Mouse (Mus musculus) layer of hippocampus, postnatal 25 days (tissue): ENCODE results near the gene Kif1a. TPM values are rescaled to one million over a fixed set of nuclear protein-coding genes. Genes with fewer than 3 reads are reported as not detected.
A peak's percentile ranks its signal among the peaks of the same experiment; 100 is the strongest.

Source experiments
- DNase-seq, 2 experiments: peaks; one replicate each; pipeline ENCODE4 v3.0.0; 2022; ENCODE audit warnings: mixed read lengths in 2 of 2, low spot score in 1 of 2; ENCODE audit errors: extremely low spot score in 1 of 2
- total RNA-seq, 2 experiments: library from RNA; stranded (reverse); gene quantifications; 2 replicates each; pipeline ENCODE4 v1.2.3; 2021

Gene Kif1a
- total RNA-seq = 100 to 1,000 TPM; 592 to 639 TPM

DNA sequence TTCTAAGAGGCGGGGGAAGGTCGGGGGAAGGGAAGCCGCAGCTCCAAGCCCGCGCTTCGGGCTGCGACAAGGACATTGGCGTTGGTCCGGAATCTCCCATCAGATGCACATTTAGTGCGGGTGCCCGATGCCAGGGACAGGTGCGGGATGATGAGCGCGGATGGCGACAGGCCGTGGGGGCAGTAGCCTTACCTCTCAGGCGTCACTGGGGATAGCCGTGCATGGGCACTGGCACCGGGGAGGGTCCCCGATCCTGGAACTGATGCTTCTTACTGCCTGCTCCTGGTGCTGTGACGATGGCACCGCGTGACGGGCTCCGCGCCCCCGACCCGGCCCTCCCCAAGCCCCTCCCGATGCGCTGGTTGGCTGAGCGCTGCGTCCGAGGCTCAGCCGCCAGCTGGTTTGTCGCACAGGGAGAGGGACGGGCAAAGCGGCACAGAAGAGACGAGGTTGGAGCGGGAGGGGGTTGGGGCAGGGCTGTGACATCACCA lies at the start of gene Kif1a:
Kif1a (minus strand) TSS at position 381 of the 491 bp plus-strand sequence.
- peak; percentile 81 to 86 for DNase-seq

DNA sequence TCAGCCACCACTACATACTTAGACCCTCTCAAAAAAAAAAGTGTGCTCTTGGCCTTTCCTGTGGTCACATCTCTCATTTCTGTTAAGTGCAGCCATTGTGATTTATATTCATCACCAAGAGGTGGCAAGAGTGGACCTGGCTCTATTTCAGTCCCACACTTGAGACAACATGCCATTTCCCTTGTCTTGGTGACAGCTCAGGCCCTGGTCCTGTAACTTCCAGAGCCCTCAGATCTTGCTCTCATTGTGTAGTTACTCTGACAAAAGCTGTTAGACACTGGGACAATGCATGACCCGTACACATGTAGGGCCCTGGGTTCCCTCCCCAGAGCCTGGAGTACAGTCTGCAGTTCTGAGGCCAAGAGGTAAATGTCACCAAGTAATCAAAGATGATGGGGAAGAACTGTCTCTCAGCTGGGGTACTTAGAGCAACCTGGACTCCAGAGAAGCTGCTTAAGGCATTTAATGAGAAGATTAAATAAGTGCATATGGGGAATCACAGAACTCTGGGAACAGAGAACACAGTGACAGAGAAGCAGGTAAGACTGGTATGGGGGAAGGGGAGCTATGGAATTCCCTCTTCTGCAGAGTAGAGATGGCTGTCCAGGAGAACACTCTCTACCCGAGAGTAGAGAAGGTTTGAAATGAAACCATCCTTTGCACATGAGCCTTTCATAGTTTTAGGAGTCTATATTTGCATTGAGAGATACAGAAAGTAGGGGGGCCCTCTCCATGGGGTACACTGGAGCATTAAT lies 49.3 kb upstream of the Kif1a start:
- no peak for DNase-seq

DNA sequence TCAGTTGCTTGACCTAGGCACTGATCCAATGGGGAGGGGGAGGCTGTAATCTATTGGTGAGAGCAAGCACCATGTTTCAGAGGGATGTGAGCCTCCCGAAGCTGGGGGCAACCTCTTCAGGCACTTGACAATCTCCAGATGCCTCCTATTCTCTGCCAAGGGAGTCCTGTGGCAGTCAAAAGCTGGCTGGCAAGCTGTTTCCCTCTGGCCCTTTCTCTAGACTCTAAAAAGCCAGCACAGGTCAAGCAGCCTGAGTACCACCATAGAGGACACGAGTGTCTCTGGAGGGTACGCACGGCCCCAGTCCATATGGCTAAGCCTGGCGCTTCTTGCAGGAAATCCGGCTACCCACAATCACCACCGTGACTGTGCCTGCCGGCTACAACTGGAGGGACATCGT lies 42.4 kb upstream of the Kif1a start:
- no peak for DNase-seq

DNA sequence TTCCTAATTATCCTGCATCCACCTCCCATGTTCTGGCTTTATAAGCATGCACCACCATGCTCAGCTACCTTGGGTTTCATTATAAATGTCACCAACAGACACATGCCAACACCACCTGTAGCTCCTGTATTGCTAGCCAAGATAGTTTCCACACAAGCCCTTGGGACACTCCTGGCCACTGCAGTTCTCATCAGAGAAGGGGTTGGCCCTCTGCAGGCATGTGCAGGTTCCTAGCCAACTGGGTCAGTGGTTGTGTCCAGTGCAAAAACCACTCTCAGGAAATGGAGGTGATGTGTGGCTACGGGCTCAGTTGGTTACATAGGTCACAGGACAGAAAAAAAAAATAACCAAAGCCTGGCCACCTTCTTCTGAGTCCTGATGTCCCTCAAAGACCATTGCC lies 41.1 kb upstream of the Kif1a start:
- no peak for DNase-seq

DNA sequence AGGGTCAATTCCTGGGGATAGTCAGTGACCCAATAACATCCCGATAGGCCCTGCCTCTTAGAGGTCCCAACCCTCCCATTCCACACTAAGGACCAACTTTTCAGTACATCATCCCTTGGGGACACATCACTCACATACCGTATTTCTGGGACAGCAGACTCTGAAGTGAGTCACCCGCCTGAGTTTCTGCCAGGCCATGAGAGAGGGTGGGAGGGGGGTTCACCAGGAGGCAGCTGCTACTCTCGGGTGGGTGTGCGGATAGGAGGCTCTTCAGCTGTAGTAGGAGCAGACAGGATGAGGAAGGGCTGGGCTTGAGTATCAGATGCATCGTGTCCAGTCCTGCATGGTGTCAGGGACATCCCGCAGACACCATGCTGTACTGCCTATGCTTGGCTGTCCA lies 38.0 kb upstream of the Kif1a start:
- DNase-seq = no peak

DNA sequence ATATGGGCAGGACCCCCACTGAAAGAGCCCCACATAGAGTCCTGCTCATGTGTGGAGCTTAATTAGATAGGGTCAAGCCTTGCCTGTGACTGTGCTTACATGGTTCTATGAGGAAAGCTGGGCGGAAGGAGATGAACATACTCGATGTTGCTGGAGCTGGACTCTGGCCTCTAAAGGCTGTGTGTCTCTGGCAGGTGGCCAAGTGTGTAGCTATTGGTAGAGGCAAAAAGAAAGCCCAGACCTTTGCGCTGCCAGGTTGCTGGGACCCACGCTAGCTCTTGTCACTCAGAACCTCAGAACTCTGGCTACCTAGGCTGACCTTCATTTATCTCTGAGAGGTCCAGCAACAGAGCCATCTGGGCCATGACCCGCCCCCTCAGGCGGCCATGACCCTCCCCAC lies 36.8 kb upstream of the Kif1a start:
- DNase-seq = no peak

DNA sequence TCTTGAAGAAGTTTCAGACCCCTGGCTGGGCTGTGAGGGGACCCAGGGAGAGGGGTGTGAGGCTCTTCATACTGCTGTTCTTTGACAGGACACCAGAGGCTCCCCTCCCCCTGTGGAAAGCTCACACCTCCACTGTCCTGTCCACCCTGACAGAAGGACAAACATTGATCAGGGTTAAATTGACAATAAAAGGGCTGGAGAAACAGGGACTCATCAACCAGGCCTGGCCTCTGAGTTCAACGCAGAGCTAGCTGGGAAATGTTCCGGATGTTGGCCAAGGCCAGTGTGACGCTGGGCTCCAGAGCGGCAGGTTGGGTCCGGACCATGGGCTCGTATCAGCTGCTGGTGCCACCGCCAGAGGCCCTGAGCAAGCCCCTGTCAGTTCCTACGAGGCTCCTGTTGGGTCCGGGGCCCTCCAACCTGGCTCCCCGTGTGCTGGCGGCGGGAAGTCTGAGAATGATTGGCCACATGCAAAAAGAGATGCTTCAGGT lies 33.3 kb upstream of the Kif1a start, which contains the start of gene Agxt:
Agxt (plus strand) TSS at position 205 of the 491 bp plus-strand sequence.
- DNase-seq = no peak

DNA sequence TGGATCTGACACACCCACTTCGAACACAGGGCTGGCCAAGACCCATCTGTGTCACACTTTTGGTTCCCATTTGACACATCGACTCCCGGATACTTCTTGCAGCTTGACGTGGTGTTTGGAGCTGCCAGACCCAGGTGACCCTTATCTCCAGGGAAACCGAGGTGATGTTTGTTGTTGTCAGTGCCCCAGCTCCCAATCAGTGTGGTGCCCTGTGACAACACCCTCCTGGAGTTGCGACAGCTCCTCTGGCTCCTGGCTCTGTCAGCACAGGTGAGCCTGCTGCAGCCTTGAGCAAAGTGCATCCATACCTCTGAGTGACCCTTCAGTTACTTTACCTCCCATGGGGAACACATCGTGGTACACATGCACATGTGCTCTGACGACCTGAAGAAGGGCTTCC lies 30.9 kb upstream of the Kif1a start:
- no peak for DNase-seq

DNA sequence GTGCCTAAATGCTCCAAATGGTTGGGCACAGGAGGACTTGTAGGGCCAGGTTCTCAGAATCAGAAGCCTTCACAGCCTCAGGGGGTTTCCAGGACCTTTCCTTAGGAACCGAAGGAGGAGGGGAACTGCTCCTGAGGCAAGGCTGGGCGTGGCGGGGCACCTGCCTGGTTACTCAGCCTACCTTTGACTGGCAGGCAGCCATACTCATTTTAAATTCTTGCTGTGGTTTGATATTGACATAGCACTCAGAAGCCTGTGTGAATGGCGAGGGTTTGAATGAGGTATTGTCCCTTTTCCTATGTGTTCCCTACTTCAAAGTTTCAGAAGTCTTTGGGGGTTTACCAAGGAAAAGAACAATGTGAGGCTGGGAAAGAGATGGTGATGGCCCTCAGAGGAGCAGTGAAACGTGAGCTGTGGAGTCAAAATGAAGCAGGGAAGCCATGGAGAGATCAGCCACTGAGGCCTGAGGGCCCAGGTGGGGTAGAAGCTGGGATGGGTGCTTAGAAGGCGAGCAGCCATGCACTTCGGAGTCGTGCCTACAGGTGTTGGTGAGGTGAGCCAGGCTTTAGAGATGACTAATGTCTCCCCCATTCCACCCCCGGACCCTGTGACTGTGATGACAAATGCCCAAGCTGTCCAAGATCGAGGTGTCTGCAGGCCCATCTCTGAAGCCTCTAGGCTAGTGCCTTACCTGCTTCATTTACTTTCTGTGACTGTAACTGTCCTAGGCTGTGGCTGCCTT lies 28.7 kb upstream of the Kif1a start:
- no peak for DNase-seq

DNA sequence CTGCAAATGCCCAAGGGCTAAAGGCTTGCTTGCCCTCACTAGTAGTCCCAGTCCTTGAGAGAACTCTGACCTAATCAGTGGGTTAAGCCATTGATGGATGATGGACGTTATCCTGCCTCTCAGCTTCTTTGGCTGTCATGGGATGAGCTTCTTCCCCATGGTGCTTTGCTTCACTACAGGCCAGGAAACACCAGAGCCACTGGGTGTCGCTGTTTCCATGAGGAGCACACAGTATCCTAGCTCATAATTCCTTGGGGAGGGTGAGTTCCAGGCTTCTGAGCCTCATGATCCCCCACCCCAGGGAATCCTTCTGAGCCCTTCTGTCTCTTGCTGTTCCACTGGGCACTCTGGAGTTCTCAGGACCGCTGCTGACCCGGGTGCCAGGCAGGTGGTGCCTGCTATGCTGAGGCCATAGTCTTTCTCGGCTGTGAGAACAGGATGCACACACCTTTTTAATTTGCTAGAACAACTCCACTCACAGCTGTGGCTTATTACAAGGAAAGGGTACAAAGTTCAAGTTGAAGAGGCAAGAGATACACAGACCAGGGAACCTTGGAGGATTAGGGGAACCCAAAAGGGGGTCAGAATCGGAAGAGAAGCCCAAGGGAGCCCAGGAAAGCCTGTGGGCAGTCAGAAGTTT lies 27.1 kb upstream of the Kif1a start:
- peak; percentile 71 to 89 for DNase-seq

DNA sequence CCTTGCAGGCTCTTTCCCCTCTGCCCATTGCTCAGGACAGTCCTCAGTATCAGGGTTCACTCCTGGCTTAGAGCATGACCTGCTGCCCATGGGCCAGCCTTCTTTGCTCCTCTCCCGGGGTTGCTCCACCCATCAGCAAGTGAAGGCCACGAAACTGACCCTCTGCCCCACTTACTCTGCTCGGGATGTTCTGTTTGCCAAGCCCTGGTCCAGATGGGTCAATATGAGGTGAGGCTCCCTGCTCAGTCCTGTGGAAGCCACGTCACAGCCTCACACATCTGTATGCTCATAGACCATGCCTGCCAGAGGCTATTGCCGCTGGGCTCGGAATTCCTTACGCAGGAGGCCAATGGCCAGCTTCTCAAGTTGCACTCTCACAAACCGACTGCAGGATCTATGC lies 26.5 kb upstream of the Kif1a start:
- DNase-seq = no peak

DNA sequence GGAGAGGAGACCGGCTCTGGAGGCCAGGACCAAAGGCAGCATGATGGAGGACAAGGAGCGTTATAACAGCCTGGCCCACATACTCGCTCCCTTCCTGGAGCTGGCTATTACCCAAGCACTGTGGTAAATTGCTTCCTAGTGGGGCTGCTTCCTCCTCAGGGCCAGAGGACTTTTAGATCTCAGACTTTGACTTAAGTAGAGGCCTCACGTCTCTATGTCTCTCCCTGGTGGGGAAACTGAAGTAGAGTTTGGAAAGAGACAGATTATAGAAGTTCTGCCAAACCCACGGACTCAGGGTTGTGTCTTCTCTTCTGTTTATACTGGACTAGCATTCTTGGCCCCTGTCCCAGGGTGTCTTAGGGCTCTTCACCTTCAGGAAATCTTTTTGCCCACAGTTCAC lies 23.5 kb upstream of the Kif1a start:
- DNase-seq = no peak

DNA sequence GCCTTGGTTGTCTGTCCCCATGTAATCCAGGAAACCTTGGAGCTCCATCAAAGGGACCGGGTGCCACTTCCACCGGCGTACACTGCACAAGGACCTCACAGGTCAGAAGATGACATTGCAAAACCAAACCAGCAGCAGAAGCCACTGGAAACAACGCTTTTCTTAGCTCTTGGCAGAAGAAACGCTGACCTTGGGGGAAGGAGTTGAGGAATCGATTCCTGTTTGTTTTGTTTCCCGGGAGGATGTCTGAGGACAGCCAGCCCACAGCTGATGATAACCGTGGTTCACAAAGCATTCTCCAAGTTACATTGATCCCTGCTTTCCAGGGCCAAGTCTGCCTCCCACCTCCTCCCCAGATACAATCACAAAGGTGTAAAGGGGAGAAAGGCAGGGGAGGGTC lies 22.3 kb upstream of the Kif1a start:
- no peak for DNase-seq

DNA sequence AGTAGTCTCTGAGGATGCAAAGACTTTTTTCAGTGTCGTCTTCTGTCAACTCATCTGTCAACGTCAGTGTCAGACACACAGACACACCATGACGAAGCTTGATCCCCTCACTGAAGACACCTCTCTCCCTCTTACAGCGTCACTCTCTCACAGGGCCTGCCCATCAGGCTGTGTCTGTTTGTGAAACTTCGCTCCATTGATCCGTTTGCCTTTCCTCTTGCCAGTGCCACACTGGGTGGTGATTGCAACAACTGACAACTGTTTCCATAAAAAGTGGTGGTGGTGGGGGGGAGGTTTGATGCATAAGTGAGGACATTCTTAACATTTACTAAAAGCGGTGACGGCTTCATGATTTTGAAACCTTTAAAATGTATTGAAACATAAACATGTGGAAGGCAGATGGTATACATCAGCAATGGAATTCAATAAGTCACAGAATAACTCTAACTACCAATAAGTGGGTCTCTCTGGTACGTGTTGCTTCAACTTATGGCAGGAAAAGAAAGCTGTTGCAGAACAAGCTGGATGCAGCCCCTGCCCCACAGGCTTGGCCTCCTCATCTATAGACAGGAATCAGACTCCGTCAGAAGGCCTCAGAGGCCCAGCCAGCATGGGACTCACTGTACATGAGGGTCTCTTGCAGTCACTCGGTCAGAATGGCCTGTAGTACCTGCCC lies 21.6 kb upstream of the Kif1a start:
- DNase-seq = no peak

DNA sequence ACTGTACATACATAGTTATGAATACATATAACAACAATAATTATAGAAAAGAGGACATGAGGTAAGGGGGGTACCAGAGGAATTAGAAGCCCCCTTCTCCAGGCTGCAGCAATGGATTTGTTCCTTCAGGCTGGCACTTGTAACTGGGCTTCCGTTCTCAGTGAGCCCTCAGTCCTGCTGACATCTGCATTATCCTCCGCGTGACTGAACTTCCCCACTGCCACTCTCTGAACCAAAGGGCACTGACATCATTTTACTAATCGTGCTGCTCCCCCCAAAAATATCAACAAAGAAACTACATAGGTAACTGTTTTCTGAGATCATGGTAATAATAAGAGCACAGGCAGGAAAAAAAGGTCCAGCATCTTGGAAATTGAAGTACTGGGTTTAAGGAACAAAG lies 17.1 kb upstream of the Kif1a start:
- DNase-seq = no peak

DNA sequence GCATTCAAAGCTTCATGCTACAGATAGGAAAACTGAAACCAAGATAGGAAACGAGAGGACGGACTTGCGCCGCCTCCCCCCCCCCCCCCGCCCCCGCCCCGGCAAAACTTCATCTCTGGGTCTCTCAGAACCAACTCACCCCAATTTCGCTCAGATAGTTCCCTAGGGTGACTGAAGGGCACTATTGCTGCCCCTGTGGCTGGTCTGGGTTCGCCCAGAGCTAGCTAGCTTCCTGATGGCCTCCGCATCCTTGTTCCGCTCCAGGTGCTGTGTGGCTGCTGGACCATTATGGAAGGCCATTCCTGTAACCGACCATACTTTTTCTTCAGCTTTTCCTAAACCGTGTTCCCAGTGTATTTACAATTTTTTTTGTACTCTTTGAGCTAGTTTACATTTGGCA lies 13.7 kb upstream of the Kif1a start:
- no peak for DNase-seq

DNA sequence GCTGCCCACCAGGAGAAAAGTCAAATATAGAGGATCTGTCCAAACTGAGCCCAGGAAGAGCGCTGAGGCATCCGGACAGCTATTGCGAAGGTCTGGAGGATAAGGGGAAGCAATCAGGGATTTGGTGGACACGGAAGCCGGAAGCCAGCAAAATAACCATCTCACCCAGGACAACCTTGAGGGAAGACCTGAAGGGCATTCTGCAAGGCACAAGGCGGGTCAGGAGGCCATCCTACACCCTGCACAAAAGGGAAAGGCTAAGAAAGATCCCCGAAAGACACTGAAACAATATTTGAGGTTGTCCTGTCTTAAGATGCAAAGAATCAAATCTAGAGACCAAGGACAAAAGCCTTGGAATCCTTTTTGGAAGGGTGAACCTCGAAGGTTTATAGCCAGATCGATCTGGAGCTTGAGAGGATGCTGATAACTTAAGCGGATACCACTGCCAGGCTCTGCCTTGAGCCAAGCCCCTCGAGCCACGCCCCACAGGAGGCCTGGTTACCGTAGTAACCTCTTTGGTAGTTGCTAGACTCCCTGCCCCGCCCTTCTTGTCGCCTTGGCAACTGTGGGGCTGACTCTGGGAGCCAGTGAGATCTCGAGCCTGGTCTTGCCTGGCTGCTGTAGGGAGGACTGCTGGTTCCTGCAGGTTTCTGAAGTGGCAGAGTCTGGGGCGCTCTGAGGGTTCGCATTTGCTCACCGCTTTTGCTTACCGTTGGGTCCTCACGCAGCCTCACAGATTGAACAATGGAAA lies 13.1 kb upstream of the Kif1a start:
- DNase-seq = peak; percentile 42 to 59

DNA sequence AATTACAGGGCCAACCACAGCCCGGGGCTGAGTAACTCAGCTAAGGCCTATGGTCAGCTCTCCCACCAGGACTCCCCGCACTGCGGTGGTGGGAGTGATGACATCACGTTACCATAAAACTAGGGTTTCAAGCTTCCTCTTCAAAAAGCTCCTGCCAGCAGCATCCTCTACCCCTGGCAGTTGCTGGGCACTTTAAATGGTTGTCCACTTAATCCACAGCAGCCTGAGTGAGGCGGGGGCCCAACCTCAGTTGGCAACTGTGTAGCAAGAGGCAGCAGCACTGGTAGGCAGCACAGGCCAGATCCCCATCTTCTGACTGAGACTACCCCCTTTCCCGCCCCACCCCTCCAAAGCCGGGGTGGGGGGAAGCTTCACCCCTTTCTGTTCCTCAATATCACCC lies 949 bp upstream of the Kif1a start:
- DNase-seq = no peak

DNA sequence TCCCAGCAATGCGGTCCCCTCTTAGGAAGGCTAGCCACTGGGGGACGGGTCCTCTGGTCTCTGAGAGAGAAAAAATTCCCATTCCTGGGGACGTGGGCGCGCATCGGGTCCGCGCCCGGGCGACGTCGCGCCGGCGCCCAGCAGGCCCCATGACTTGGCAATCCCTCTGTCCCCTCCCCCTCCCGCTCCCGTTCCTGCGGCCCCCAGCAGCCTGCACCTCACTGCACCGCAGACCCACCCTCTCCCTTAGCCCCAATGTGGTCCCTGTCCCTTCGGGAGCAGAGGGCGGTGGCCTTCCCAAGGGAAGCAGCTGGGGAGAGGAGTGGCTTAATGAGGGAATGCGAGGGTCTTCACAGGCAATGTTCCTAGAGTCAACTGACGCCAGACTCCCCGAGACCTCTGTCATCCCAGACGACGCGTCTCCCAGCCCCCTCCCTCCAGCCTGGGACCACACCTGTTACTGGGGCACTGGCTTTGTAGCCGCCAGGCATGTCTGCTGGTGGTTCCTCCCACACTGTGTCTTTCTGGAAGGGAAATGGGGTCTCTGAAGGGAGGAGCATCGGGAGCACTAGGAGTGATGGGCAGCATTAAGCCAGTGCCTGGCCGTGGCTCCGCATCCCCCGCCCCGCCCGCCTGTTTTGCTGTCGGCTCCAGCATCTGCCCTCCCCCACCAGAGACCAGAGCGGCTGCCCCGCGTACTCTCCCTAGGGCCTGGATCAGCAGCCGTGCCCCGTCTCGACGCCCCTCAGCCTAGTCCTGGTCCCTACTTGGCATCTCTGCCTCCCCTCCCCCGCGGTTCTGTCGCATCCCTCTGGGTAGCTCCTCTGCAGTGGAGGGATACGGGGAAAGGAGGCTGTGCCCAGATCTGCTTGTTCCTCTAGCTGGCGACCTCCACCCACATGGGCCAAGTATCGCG lies 917 bp downstream of the Kif1a start:
- peak; percentile 60 to 73 for DNase-seq
